Mouse (Mus musculus): ENCODE data around the gene Esp6. TPM values are rescaled to one million over a fixed set of nuclear protein-coding genes. Genes with fewer than 3 reads are reported as not detected.

Gene Esp6
- polyA plus RNA-seq, 1 experiment, result not detected

GRCm38 (mm10) chr17:40591297-40591696 lies 30.0 kb downstream of the Esp6 start:
- H3K4me1 ChIP-seq (ENCODE audit: control insufficient read depth, insufficient read depth, insufficient read length), result no peaks in the 10 kb centered on the region
- no peak overlapping the region for H3K4me3 ChIP-seq (ENCODE audit: extremely low read depth, insufficient read depth, insufficient read length)
- H3K27ac ChIP-seq (ENCODE audit: insufficient read depth, low read length), result no peak overlapping the region
- no peaks in the 10 kb centered on the region for H3K36me3 ChIP-seq (ENCODE audit: control insufficient read depth, insufficient read depth, low read length)
- TF ChIP-seq CTCF (IDR thresholded peaks at IDR 0.05; ENCODE audit: extremely low read depth, insufficient read depth, insufficient read length, insufficient replicate concordance), result no peak
- TF ChIP-seq POLR2A (IDR thresholded peaks at IDR 0.05; ENCODE audit: low read depth, low read length), result no peak
- DNase-seq (ENCODE audit: low read depth in 1 of 2, low spot score in 2 of 2), result no peak
- H3K27me3 ChIP-seq (ENCODE audit: control insufficient read depth, insufficient read depth, low read length), result no peaks in the 10 kb centered on the region

GRCm38 (mm10) chr17:40598294-40598693 lies 37.0 kb downstream of the Esp6 start, which contains the start of gene Esp4:
TSS of gene Esp4 (plus strand) at chr17:40598594.
- TF ChIP-seq POLR2A (IDR thresholded peaks at IDR 0.05; ENCODE audit: low read depth, low read length), result no peak
- no peak for TF ChIP-seq CTCF (IDR thresholded peaks at IDR 0.05; ENCODE audit: extremely low read depth, insufficient read depth, insufficient read length, insufficient replicate concordance)
- DNase-seq (ENCODE audit: low read depth in 1 of 2, low spot score in 2 of 2), result no peak
- no peaks in the 10 kb centered on the region for H3K36me3 ChIP-seq (ENCODE audit: control insufficient read depth, insufficient read depth, low read length)
- H3K4me3 ChIP-seq (ENCODE audit: extremely low read depth, insufficient read depth, insufficient read length), result no peak within 1 kb of the TSS
- H3K4me1 ChIP-seq (ENCODE audit: control insufficient read depth, insufficient read depth, insufficient read length), result no peaks in the 10 kb centered on the region
- no peaks in the 10 kb centered on the region for H3K27me3 ChIP-seq (ENCODE audit: control insufficient read depth, insufficient read depth, low read length)
- no peak within 1 kb of the TSS for H3K27ac ChIP-seq (ENCODE audit: insufficient read depth, low read length)

Other genes with a start within 250 kb of the Esp6 start
- gene Crisp1, start 242.3 kb upstream of the Esp6 start, polyA plus RNA-seq (2012; rRNA removed), result not detected in 2 replicates
- not detected in 2 replicates for gene Esp8, start 41.5 kb upstream of the Esp6 start, polyA plus RNA-seq (2012; rRNA removed)
- not detected in 2 replicates for gene Esp4, start 37.1 kb downstream of the Esp6 start, polyA plus RNA-seq (2012; rRNA removed)
- not detected in 2 replicates for gene Esp3, start 70.6 kb downstream of the Esp6 start, polyA plus RNA-seq (2012; rRNA removed)
- not detected in 2 replicates for gene Esp1, start 165.6 kb downstream of the Esp6 start, polyA plus RNA-seq (2012; rRNA removed)
- not detected in 2 replicates for gene Crisp2, start 245.5 kb downstream of the Esp6 start, polyA plus RNA-seq (2012; rRNA removed)
- gene Rhag, start 249.6 kb downstream of the Esp6 start, polyA plus RNA-seq (2012; rRNA removed), result 13.0 and 18.4 TPM in 2 replicates

Measured in spleen, adult 2 months (tissue).